Comparison of ENCODE assay signal across 8 mouse cellular contexts in genomic region chr10:62577673-62578337, GRCm38 (mm10). TPM values are rescaled to one million over a fixed set of nuclear protein-coding genes. Genes with fewer than 3 reads are reported as not detected.
DNase-seq lines count a peak whose midpoint lies in the region; ATAC-seq and TF ChIP-seq lines count a peak whose summit lies in the region.

No protein-coding gene starts in this region.

- peaks cover 13% of the 10 kb centered on the region for H3K4me1 ChIP-seq in kidney, embryonic 15.5 days
- peaks cover 13% of the 10 kb centered on the region for H3K4me1 ChIP-seq in G1E (ENCODE audit: insufficient read depth, low read depth, low read length)
- H3K4me1 ChIP-seq in embryonic fibroblast, embryonic 13.5 days (ENCODE audit: control insufficient read depth, insufficient read depth, low read length), result peaks cover 4% of the 10 kb centered on the region; the same call in 1 of the 2 replicates
- H3K4me1 ChIP-seq in limb, embryonic 10.5 days, result peaks cover 12% of the 10 kb centered on the region
- H3K4me1 ChIP-seq in neural tube, embryonic 14.5 days (ENCODE audit: control insufficient read depth, insufficient read depth, low read length), result peaks cover 8% of the 10 kb centered on the region; the same call in 1 of the 2 replicates

- no peaks in the 10 kb centered on the region for H3K27me3 ChIP-seq in kidney, embryonic 15.5 days
- no peaks in the 10 kb centered on the region for H3K27me3 ChIP-seq in G1E (ENCODE audit: insufficient read depth, low read length)
- H3K27me3 ChIP-seq in limb, embryonic 10.5 days (ENCODE audit: low read depth, poor library complexity, severe bottlenecking), result no peaks in the 10 kb centered on the region
- H3K27me3 ChIP-seq in neural tube, embryonic 14.5 days (ENCODE audit: control insufficient read depth, insufficient read depth, low read length), result no peaks in the 10 kb centered on the region

- H3K27ac ChIP-seq in kidney, embryonic 15.5 days, result peak overlapping the region; percentile 82
- no peak overlapping the region for H3K27ac ChIP-seq in embryonic fibroblast, embryonic 13.5 days (ENCODE audit: insufficient read depth, low read length)
- H3K27ac ChIP-seq in limb, embryonic 10.5 days, result peak overlapping the region; percentile 84
- peak overlapping the region; percentile 79 for H3K27ac ChIP-seq in neural tube, embryonic 14.5 days (ENCODE audit: low read depth, low read length)

- H3K4me2 ChIP-seq in kidney, embryonic 15.5 days, result peak overlapping the region; percentile 91
- peak overlapping the region; percentile 97 for H3K4me2 ChIP-seq in neural tube, embryonic 14.5 days (ENCODE audit: low read depth, low read length)

- peak overlapping the region; percentile 80 for H3K9ac ChIP-seq in kidney, embryonic 15.5 days
- peak overlapping the region; percentile 89 for H3K9ac ChIP-seq in neural tube, embryonic 14.5 days (replicated peaks; ENCODE audit: low read depth, low read length)

- TF ChIP-seq CTCF in G1E (IDR thresholded peaks at IDR 0.05; ENCODE audit: low read depth, low read length), result no peak
- no peak for TF ChIP-seq CTCF in embryonic fibroblast, embryonic 13.5 days (IDR thresholded peaks at IDR 0.05; ENCODE audit: borderline replicate concordance, insufficient read depth, low read length)

- H3K4me3 ChIP-seq in kidney, embryonic 15.5 days (replicated peaks), result peak overlapping the region; percentile 95
- H3K4me3 ChIP-seq in G1E (ENCODE audit: low read depth, low read length), result peak overlapping the region; percentile 83
- H3K4me3 ChIP-seq in embryonic fibroblast, embryonic 13.5 days (ENCODE audit: insufficient read depth, low read length), result peak overlapping the region; percentile 71
- H3K4me3 ChIP-seq in limb, embryonic 10.5 days, result peak overlapping the region; percentile 89
- H3K4me3 ChIP-seq in neural tube, embryonic 14.5 days (ENCODE audit: low read depth, low read length), result peak overlapping the region; percentile 89

- no peak for TF ChIP-seq POLR2A in embryonic fibroblast, embryonic 13.5 days (IDR thresholded peaks at IDR 0.05; ENCODE audit: low read depth, low read length)

- H3K36me3 ChIP-seq in kidney, embryonic 15.5 days, result peaks cover 58% of the 10 kb centered on the region
- peaks cover 60% of the 10 kb centered on the region for H3K36me3 ChIP-seq in G1E (replicated peaks)
- peaks cover 70% of the 10 kb centered on the region for H3K36me3 ChIP-seq in limb, embryonic 10.5 days
- peaks cover 36% of the 10 kb centered on the region for H3K36me3 ChIP-seq in neural tube, embryonic 14.5 days (ENCODE audit: control insufficient read depth, insufficient read depth, low read length)

- DNase-seq in kidney, postnatal 4 days, result no peak
- peak; percentile 22 for DNase-seq in G1E (ENCODE audit: low spot score)
- no peak for DNase-seq in limb, embryonic 10.5 days (ENCODE audit: low spot score)
- no peak for DNase-seq in Muller cell, postnatal 12 days (ENCODE audit: inconsistent ontology term)
- DNase-seq in frontal cortex, postnatal 14 days (ENCODE audit: low spot score in 2 of 2), result no peak

- WGBS in kidney, embryonic 15.5 days, result under 1% methylated on average over 54 of the region's 54 CpGs
- WGBS in limb, embryonic 10.5 days, result 1% methylated on average over 54 of the region's 54 CpGs
- WGBS in neural tube, embryonic 14.5 days, result 1% methylated on average over 50 of the region's 54 CpGs

- peak; percentile 88 for ATAC-seq in kidney, embryonic 15.5 days (replicated peaks; ENCODE audit: low FRiP score)
- no peak for ATAC-seq in G1E (ENCODE audit: extremely low read depth, insufficient number of reproducible peaks, low FRiP score, poor library complexity, severe bottlenecking)
- peak; percentile 78 for ATAC-seq in neural tube, embryonic 14.5 days (ENCODE audit: low read depth)

- no peaks in the 10 kb centered on the region for H3K9me3 ChIP-seq in kidney, embryonic 15.5 days (replicated peaks)
- H3K9me3 ChIP-seq in G1E (replicated peaks), result no peaks in the 10 kb centered on the region
- H3K9me3 ChIP-seq in limb, embryonic 10.5 days (replicated peaks), result no peaks in the 10 kb centered on the region
- H3K9me3 ChIP-seq in neural tube, embryonic 14.5 days (ENCODE audit: control insufficient read depth, low read length), result no peaks in the 10 kb centered on the region

RNA-seq across cellular contexts. Expression of gene Kif1bp, which starts 0.5 kb away (rescaled TPM):
- polyA plus RNA-seq in kidney, embryonic 15.5 days (2015; fragmentation: Nextera tagmentation; extraction: Ambion mirVana), result 34.0 and 35.2 TPM in 2 replicates
- total RNA-seq in G1E (2014; fragmentation: Nextera tagmentation) (51.4 and 51.5 TPM in 2 replicates), G1E (2017) (60.1 and 60.9 TPM in 2 replicates)
- polyA plus RNA-seq in G1E (2012), result 10.9 and 14.9 TPM in 2 replicates
- polyA plus RNA-seq in embryonic fibroblast, embryonic 13.5 days (2011; ENCODE audit: insufficient read length, low read depth, missing spikeins), result 34.4 and 37.0 TPM in 2 replicates
- 31.3 and 40.2 TPM in 2 replicates for polyA plus RNA-seq in limb, embryonic 10.5 days (2016; fragmentation: Nextera tagmentation; extraction: Ambion mirVana)
- polyA plus RNA-seq in neural tube, embryonic 14.5 days (2014; fragmentation: Nextera tagmentation; extraction: Ambion mirVana), result 95.7 and 99.8 TPM in 2 replicates

RNA-seq across cellular contexts. Expression of gene Ddx21, which starts 24.3 kb away (rescaled TPM):
- polyA plus RNA-seq in kidney, embryonic 15.5 days (2015; fragmentation: Nextera tagmentation; extraction: Ambion mirVana), result 24.2 and 24.6 TPM in 2 replicates
- total RNA-seq in G1E (2014; fragmentation: Nextera tagmentation), result 77.7 and 85.9 TPM in 2 replicates
- total RNA-seq in G1E (2017), result 66.7 and 81.1 TPM in 2 replicates
- polyA plus RNA-seq in G1E (2012), result 68.0 and 74.3 TPM in 2 replicates
- 68.2 and 82.4 TPM in 2 replicates for polyA plus RNA-seq in embryonic fibroblast, embryonic 13.5 days (2011; ENCODE audit: insufficient read length, low read depth, missing spikeins)
- polyA plus RNA-seq in limb, embryonic 10.5 days (2016; fragmentation: Nextera tagmentation; extraction: Ambion mirVana), result 33.3 and 42.1 TPM in 2 replicates
- polyA plus RNA-seq in neural tube, embryonic 14.5 days (2014; fragmentation: Nextera tagmentation; extraction: Ambion mirVana), result 17.9 and 20.9 TPM in 2 replicates

RNA-seq across cellular contexts. Expression of gene Srgn, which starts 50.6 kb away (rescaled TPM):
- polyA plus RNA-seq in kidney, embryonic 15.5 days (2015; fragmentation: Nextera tagmentation; extraction: Ambion mirVana), result 8.6 and 9.9 TPM in 2 replicates
- total RNA-seq in G1E (2014; fragmentation: Nextera tagmentation) (700 and 806 TPM in 2 replicates), G1E (2017) (437 and 463 TPM in 2 replicates)
- polyA plus RNA-seq in G1E (2012), result 18.3 and 92.7 TPM in 2 replicates
- 0.72 and 1.9 TPM in 2 replicates for polyA plus RNA-seq in embryonic fibroblast, embryonic 13.5 days (2011; ENCODE audit: insufficient read length, low read depth, missing spikeins)
- 2.4 and 2.5 TPM in 2 replicates for polyA plus RNA-seq in limb, embryonic 10.5 days (2016; fragmentation: Nextera tagmentation; extraction: Ambion mirVana)
- 4.6 and 8.6 TPM in 2 replicates for polyA plus RNA-seq in neural tube, embryonic 14.5 days (2014; fragmentation: Nextera tagmentation; extraction: Ambion mirVana)
